Mouse (Mus musculus) liver, adult 2 months (tissue): ENCODE measurements around the gene Dld.

ENCODE experiments used
- CTCF ChIP-seq: fragments of 200-500 bp; IDR thresholded peaks from 2 replicates; pipeline ENCODE4 v1.5.1; 2011; ENCODE audit warnings: low read depth, low read length, control low read depth
- POLR2A ChIP-seq: fragments of 200-500 bp; IDR thresholded peaks from 2 replicates; pipeline ENCODE4 v1.6.1; 2011; ENCODE audit warnings: low read length, control low read depth; ENCODE audit not compliant: insufficient read depth; ENCODE audit errors: extremely low read depth

DNA sequence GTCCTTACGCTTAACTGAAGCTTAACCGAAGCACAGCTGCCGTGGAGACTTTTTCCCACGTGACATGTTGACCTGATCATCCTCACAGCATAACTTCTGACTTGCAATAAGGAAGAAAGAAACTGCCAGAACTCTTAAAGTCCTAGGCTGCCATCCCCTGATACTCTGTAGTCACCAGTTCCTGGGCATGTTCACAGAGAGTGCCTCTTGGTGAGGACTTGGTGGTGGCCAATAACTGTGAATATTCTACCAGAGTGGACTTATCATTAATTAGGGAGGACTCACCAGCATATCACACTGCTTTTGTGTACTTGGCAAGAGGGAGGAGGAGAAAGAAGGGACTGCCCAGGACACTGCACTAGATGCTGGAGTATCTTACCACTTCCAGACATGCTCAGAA, 53.1 kb downstream of the Dld start:
- TF ChIP-seq CTCF: no peak
- TF ChIP-seq POLR2A: no peak
